8 mouse cellular contexts compared by ENCODE assay signal in the genomic region with DNA sequence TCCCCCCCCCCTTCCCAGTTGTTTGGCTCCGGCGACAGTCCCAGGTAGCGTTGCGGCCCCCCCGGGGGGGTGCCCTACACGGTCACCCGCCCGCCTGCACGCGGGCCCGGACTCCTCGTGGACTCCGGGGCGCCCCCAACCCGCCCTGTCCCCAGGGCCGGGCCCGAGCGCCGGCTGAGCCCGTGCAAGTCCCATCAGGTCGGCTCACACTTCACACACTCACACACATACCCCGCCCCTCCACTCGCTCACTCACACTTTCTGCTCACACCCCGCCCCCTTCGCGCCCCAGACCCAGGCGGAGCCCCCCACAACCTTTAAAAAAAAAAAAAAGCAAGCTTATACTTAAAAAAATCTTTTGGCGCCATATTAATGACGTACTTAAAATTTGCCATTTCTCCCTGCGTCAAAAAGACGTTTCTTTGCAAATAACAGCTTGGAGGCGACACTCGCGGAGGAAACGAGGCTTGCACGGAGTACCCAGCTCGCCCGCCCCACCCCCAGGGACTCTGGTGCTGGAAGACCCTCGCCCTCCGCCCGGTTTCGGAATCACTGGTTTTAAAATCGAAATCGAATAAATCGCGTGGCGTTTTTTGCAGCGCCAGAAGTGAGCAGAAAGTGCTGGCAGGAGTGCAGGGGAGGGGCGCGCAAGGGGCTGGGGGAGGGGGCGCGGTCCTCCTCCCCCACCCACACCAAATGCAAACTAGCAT. TPM values are rescaled to one million over a fixed set of nuclear protein-coding genes. Genes with fewer than 3 reads are reported as not detected.
A peak's percentile ranks its signal among the peaks of the same experiment; 100 is the strongest.
DNase-seq lines count a peak whose midpoint lies in the region; ATAC-seq and TF ChIP-seq lines count a peak whose summit lies in the region.

No protein-coding gene starts in this region.

- no peaks in the 10 kb centered on the region for H3K9me3 ChIP-seq in embryonic facial prominence, embryonic 12.5 days
- H3K9me3 ChIP-seq in heart, embryonic 10.5 days: no peaks in the 10 kb centered on the region
- H3K9me3 ChIP-seq in kidney, embryonic 14.5 days (ENCODE audit: control insufficient read depth, low read length): no peaks in the 10 kb centered on the region
- H3K9me3 ChIP-seq in limb, embryonic 14.5 days (ENCODE audit: control insufficient read depth, low read length): no peaks in the 10 kb centered on the region
- no peaks in the 10 kb centered on the region for H3K9me3 ChIP-seq in midbrain, embryonic 16.5 days (replicated peaks; ENCODE audit: control insufficient read depth, low read length, poor library complexity, severe bottlenecking)

- peaks cover 10% of the 10 kb centered on the region; the same call in 1 of the 2 replicates for H3K27me3 ChIP-seq in embryonic facial prominence, embryonic 12.5 days
- H3K27me3 ChIP-seq in heart, embryonic 10.5 days (ENCODE audit: insufficient read depth, poor library complexity, severe bottlenecking): peaks cover 33% of the 10 kb centered on the region
- peaks cover 29% of the 10 kb centered on the region for H3K27me3 ChIP-seq in kidney, embryonic 14.5 days (ENCODE audit: control insufficient read depth, insufficient read depth, low read length)
- H3K27me3 ChIP-seq in limb, embryonic 14.5 days (ENCODE audit: control insufficient read depth, insufficient read depth, low read length): no peaks in the 10 kb centered on the region
- peaks cover 4% of the 10 kb centered on the region for H3K27me3 ChIP-seq in midbrain, embryonic 16.5 days (ENCODE audit: control insufficient read depth, insufficient read depth, low read depth, low read length)
- H3K27me3 ChIP-seq in spleen, adult 2 months (ENCODE audit: control insufficient read depth, insufficient read depth, low read length): no peaks in the 10 kb centered on the region

- peak overlapping the region; percentile 85 for H3K9ac ChIP-seq in embryonic facial prominence, embryonic 12.5 days
- H3K9ac ChIP-seq in kidney, embryonic 14.5 days (ENCODE audit: low read depth, low read length): peak overlapping the region; percentile 65
- H3K9ac ChIP-seq in limb, embryonic 14.5 days (ENCODE audit: low read depth, low read length, severe bottlenecking): peak overlapping the region; percentile 85
- peak overlapping the region; percentile 73 for H3K9ac ChIP-seq in midbrain, embryonic 16.5 days (ENCODE audit: low read depth, low read length)

- no peak for TF ChIP-seq CTCF in spleen, adult 2 months (IDR thresholded peaks at IDR 0.05; ENCODE audit: extremely low read depth, insufficient read depth, insufficient read length, insufficient replicate concordance)

- ATAC-seq in frontal cortex, adult (ENCODE audit: low TSS enrichment): no peak
- 0 out of 2 replicates have a peak, but pooled peaks have one; percentile 30 for ATAC-seq in embryonic facial prominence, embryonic 12.5 days (ENCODE audit: insufficient number of reproducible peaks, insufficient read depth, low FRiP score, low TSS enrichment)
- ATAC-seq in kidney, embryonic 14.5 days (ENCODE audit: low FRiP score, low TSS enrichment): peak; percentile 50; the same call in 1 of the 2 replicates
- peak; percentile 53 for ATAC-seq in limb, embryonic 14.5 days (ENCODE audit: low FRiP score, low read depth)
- ATAC-seq in midbrain, embryonic 16.5 days: peak; percentile 55; the same call in 1 of the 2 replicates

- no peak for TF ChIP-seq POLR2A in limb, embryonic 14.5 days (IDR thresholded peaks at IDR 0.05; ENCODE audit: borderline replicate concordance, extremely low read depth, insufficient read depth, insufficient read length)
- TF ChIP-seq POLR2A in spleen, adult 2 months (IDR thresholded peaks at IDR 0.05; ENCODE audit: low read depth, low read length): peak; percentile 9; the same call in 1 of the 2 replicates

- WGBS in embryonic facial prominence, embryonic 12.5 days: under 1% methylated on average over 48 of the region's 52 CpGs
- WGBS in heart, embryonic 10.5 days: under 1% methylated on average over 38 of the region's 52 CpGs
- under 1% methylated on average over 52 of the region's 52 CpGs for WGBS in kidney, embryonic 14.5 days
- WGBS in limb, embryonic 14.5 days: under 1% methylated on average over 49 of the region's 52 CpGs
- 0% methylated on average over 46 of the region's 52 CpGs for WGBS in midbrain, embryonic 16.5 days
- under 1% methylated on average over 52 of the region's 52 CpGs for WGBS in spleen, adult 2 months

- H3K4me1 ChIP-seq in embryonic facial prominence, embryonic 12.5 days: peaks cover 16% of the 10 kb centered on the region
- H3K4me1 ChIP-seq in heart, embryonic 10.5 days: peaks cover 27% of the 10 kb centered on the region
- peaks cover 14% of the 10 kb centered on the region; the same call in 1 of the 2 replicates for H3K4me1 ChIP-seq in kidney, embryonic 14.5 days (ENCODE audit: control insufficient read depth, insufficient read depth, low read length)
- peaks cover 20% of the 10 kb centered on the region for H3K4me1 ChIP-seq in limb, embryonic 14.5 days (ENCODE audit: control insufficient read depth, insufficient read depth, low read length)
- peaks cover 15% of the 10 kb centered on the region for H3K4me1 ChIP-seq in midbrain, embryonic 16.5 days (ENCODE audit: control insufficient read depth, insufficient read depth, low read length)
- peaks cover 7% of the 10 kb centered on the region; the same call in 1 of the 2 replicates for H3K4me1 ChIP-seq in spleen, adult 2 months (ENCODE audit: control insufficient read depth, insufficient read depth, insufficient read length)

- H3K36me3 ChIP-seq in embryonic facial prominence, embryonic 12.5 days: no peaks in the 10 kb centered on the region
- no peaks in the 10 kb centered on the region for H3K36me3 ChIP-seq in heart, embryonic 10.5 days
- no peaks in the 10 kb centered on the region for H3K36me3 ChIP-seq in kidney, embryonic 14.5 days (ENCODE audit: control insufficient read depth, insufficient read depth, low read length)
- H3K36me3 ChIP-seq in limb, embryonic 14.5 days (ENCODE audit: control insufficient read depth, insufficient read depth, low read length): no peaks in the 10 kb centered on the region
- H3K36me3 ChIP-seq in midbrain, embryonic 16.5 days (ENCODE audit: control insufficient read depth, insufficient read depth, low read length): no peaks in the 10 kb centered on the region
- no peaks in the 10 kb centered on the region for H3K36me3 ChIP-seq in spleen, adult 2 months (ENCODE audit: control insufficient read depth, insufficient read depth, low read length)

- peak overlapping the region; percentile 90 for H3K27ac ChIP-seq in embryonic facial prominence, embryonic 12.5 days
- H3K27ac ChIP-seq in heart, embryonic 10.5 days: peak overlapping the region; percentile 88
- H3K27ac ChIP-seq in kidney, embryonic 14.5 days (ENCODE audit: low read depth, low read length): peak overlapping the region; percentile 69; the same call in 1 of the 2 replicates
- peak overlapping the region; percentile 90 for H3K27ac ChIP-seq in limb, embryonic 14.5 days (replicated peaks; ENCODE audit: low read depth, low read length)
- peak overlapping the region; percentile 23; the same call in 1 of the 2 replicates for H3K27ac ChIP-seq in midbrain, embryonic 16.5 days (ENCODE audit: low read length)
- H3K27ac ChIP-seq in spleen, adult 2 months (ENCODE audit: insufficient read depth, low read length): peak overlapping the region; percentile 96

- peak overlapping the region; percentile 95 for H3K4me2 ChIP-seq in embryonic facial prominence, embryonic 12.5 days (replicated peaks)
- peak overlapping the region; percentile 100 for H3K4me2 ChIP-seq in kidney, embryonic 14.5 days (replicated peaks; ENCODE audit: low read depth, low read length)
- H3K4me2 ChIP-seq in limb, embryonic 14.5 days (replicated peaks; ENCODE audit: low read depth, low read length, severe bottlenecking): peak overlapping the region; percentile 96
- peak overlapping the region; percentile 99 for H3K4me2 ChIP-seq in midbrain, embryonic 16.5 days (ENCODE audit: low read length)

- peak; percentile 59 to 69 for DNase-seq in frontal cortex, postnatal 10 days (ENCODE audit: low spot score in 2 of 2)
- DNase-seq in heart, embryonic 10.5 days (ENCODE audit: low spot score): no peak
- DNase-seq in limb, embryonic 14.5 days (ENCODE audit: low spot score): peak; percentile 66
- DNase-seq in spleen, adult 2 months (ENCODE audit: low read depth in 1 of 2, low spot score in 2 of 2): peak; percentile 72 to 77

- peak overlapping the region; percentile 71 for H3K4me3 ChIP-seq in embryonic facial prominence, embryonic 12.5 days
- H3K4me3 ChIP-seq in heart, embryonic 10.5 days: peak overlapping the region; percentile 81
- H3K4me3 ChIP-seq in kidney, embryonic 14.5 days (ENCODE audit: low read length): peak overlapping the region; percentile 70
- H3K4me3 ChIP-seq in limb, embryonic 14.5 days (replicated peaks; ENCODE audit: low read length): peak overlapping the region; percentile 83
- peak overlapping the region; percentile 72 for H3K4me3 ChIP-seq in midbrain, embryonic 16.5 days (ENCODE audit: low read depth, low read length)
- H3K4me3 ChIP-seq in spleen, adult 2 months (ENCODE audit: extremely low read depth, insufficient read depth, insufficient read length): peak overlapping the region; percentile 94

RNA-seq across cellular contexts. Expression of gene Jade2, which starts 0.5 kb away (rescaled TPM):
- 1.8 and 2.1 TPM in 2 replicates for polyA plus RNA-seq in embryonic facial prominence, embryonic 12.5 days (2016; fragmentation: Nextera tagmentation; extraction: Ambion mirVana)
- 0.73 and 0.82 TPM in 2 replicates for polyA plus RNA-seq in heart, embryonic 10.5 days (2016; fragmentation: Nextera tagmentation; extraction: Ambion mirVana)
- polyA plus RNA-seq in kidney, embryonic 14.5 days (2014; fragmentation: Nextera tagmentation; extraction: Ambion mirVana): 0.37 and 0.38 TPM in 2 replicates
- 5.2 and 5.7 TPM in 2 replicates for polyA plus RNA-seq in limb, embryonic 14.5 days (2012; rRNA removed)
- polyA plus RNA-seq in limb, embryonic 14.5 days (2014; fragmentation: Nextera tagmentation; extraction: Ambion mirVana): 1.7 and 1.8 TPM in 2 replicates
- polyA plus RNA-seq in midbrain, embryonic 16.5 days (2015; fragmentation: Nextera tagmentation; extraction: Ambion mirVana): 0.48 and 0.65 TPM in 2 replicates
- polyA plus RNA-seq in spleen, adult 2 months (2012; rRNA removed): 24.8 and 27.2 TPM in 2 replicates

Comparison
In these comparisons a context has a peak if more than half of its experiments do, and no peak if none do; other contexts are left out.
1. H3K27ac ChIP-seq: peak in every context shown above with its lines; median percentile 96 in spleen, adult 2 months; 90 in embryonic facial prominence, embryonic 12.5 days; 90 in limb, embryonic 14.5 days; 88 in heart, embryonic 10.5 days; 69 in kidney, embryonic 14.5 days; 23 in midbrain, embryonic 16.5 days.